Comparison of ENCODE assay signal across 18 mouse cellular contexts in the genomic region with DNA sequence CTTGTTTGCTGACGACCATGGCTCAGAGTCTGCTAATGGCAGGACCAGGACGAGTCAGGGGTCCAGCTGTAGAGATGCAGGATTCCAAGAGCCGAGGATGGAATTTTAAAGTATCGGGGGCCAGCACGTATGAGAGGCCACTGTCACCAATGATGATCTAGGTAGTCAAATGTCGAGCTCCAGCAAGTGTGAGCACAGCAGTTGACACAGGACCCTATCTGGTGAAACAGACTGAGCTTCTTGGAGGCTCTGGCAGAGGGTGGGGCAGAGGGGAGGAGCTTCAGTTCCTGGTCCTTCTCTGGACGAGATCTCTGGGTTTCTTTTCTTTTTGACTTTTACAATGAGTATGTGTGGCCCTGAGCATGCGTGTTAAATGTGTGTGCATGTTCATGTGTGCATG. TPM values are rescaled to one million over a fixed set of nuclear protein-coding genes. Genes with fewer than 3 reads are reported as not detected.
DNase-seq lines count a peak whose midpoint lies in the region; ATAC-seq and TF ChIP-seq lines count a peak whose summit lies in the region.
"Had no signal": no experiment of that assay in that cellular context is flagged by ENCODE, and none has a peak within 500 bp of the region (broad histone marks: within the 10 kb centered on the region; RNA-seq: fewer than 3 reads in every experiment).

Cldn13 (minus strand) TSS at position 216 of the 400 bp plus-strand sequence.

- H3K36me3 ChIP-seq in heart, embryonic 12.5 days, result no peaks in the 10 kb centered on the region
- H3K36me3 ChIP-seq in limb, embryonic 10.5 days, result no peaks in the 10 kb centered on the region
- H3K36me3 ChIP-seq in spleen, adult 2 months (ENCODE audit: control insufficient read depth, insufficient read depth, low read length), result no peaks in the 10 kb centered on the region
- H3K36me3 ChIP-seq in hindbrain, embryonic 14.5 days (replicated peaks; ENCODE audit: control insufficient read depth, insufficient read depth), result no peaks in the 10 kb centered on the region
- H3K36me3 ChIP-seq: hindbrain, embryonic 15.5 days; midbrain, embryonic 10.5 days had no signal

- H3K27ac ChIP-seq in heart, embryonic 12.5 days (ENCODE audit: poor library complexity, severe bottlenecking), result peak within 1 kb of the TSS; percentile 36
- no peak within 1 kb of the TSS for H3K27ac ChIP-seq in limb, embryonic 10.5 days
- peak within 1 kb of the TSS; percentile 53; the same call in 1 of the 2 replicates for H3K27ac ChIP-seq in spleen, adult 2 months (ENCODE audit: insufficient read depth, low read length)
- no peak within 1 kb of the TSS for H3K27ac ChIP-seq in hindbrain, embryonic 14.5 days
- H3K27ac ChIP-seq: hindbrain, embryonic 15.5 days; midbrain, embryonic 10.5 days had no signal

- H3K9ac ChIP-seq in heart, embryonic 12.5 days, result no peak within 1 kb of the TSS
- H3K9ac ChIP-seq in hindbrain, embryonic 14.5 days, result no peak within 1 kb of the TSS
- H3K9ac ChIP-seq: hindbrain, embryonic 15.5 days had no signal

- H3K27me3 ChIP-seq in heart, embryonic 12.5 days (replicated peaks), result no peaks in the 10 kb centered on the region; the same call in 1 of the 2 replicates
- no peaks in the 10 kb centered on the region for H3K27me3 ChIP-seq in limb, embryonic 10.5 days (ENCODE audit: low read depth, poor library complexity, severe bottlenecking)
- no peaks in the 10 kb centered on the region for H3K27me3 ChIP-seq in spleen, adult 2 months (ENCODE audit: control insufficient read depth, insufficient read depth, low read length)
- no peaks in the 10 kb centered on the region for H3K27me3 ChIP-seq in hindbrain, embryonic 14.5 days (ENCODE audit: control insufficient read depth, insufficient read depth, low read length)
- H3K27me3 ChIP-seq: hindbrain, embryonic 15.5 days had no signal

- H3K9me3 ChIP-seq in heart, embryonic 12.5 days (replicated peaks), result 0 out of 2 replicates have a peak, but pooled peaks cover 4% of the 10 kb centered on the region
- H3K9me3 ChIP-seq in limb, embryonic 10.5 days (replicated peaks), result no peaks in the 10 kb centered on the region
- H3K9me3 ChIP-seq in hindbrain, embryonic 14.5 days (ENCODE audit: control insufficient read depth, low read length), result peaks cover 3% of the 10 kb centered on the region; the same call in 1 of the 2 replicates
- H3K9me3 ChIP-seq: hindbrain, embryonic 15.5 days had no signal

- no peak within 1 kb of the TSS for H3K4me2 ChIP-seq in heart, embryonic 12.5 days
- no peak within 1 kb of the TSS for H3K4me2 ChIP-seq in hindbrain, embryonic 14.5 days (replicated peaks)
- H3K4me2 ChIP-seq: hindbrain, embryonic 15.5 days had no signal

- TF ChIP-seq POLR2A in spleen, adult 2 months (IDR thresholded peaks at IDR 0.05; ENCODE audit: low read depth, low read length), result no peak

- H3K4me3 ChIP-seq in heart, embryonic 12.5 days, result peak within 1 kb of the TSS; percentile 10
- H3K4me3 ChIP-seq in limb, embryonic 10.5 days, result 0 out of 2 replicates have a peak within 1 kb of the TSS, but pooled peaks have one; percentile 3
- H3K4me3 ChIP-seq in spleen, adult 2 months (ENCODE audit: extremely low read depth, insufficient read depth, insufficient read length), result peak within 1 kb of the TSS; percentile 28
- no peak within 1 kb of the TSS for H3K4me3 ChIP-seq in hindbrain, embryonic 14.5 days (replicated peaks; ENCODE audit: low read length)
- H3K4me3 ChIP-seq: hindbrain, embryonic 15.5 days; midbrain, embryonic 10.5 days had no signal

- TF ChIP-seq CTCF in spleen, adult 2 months (IDR thresholded peaks at IDR 0.05; ENCODE audit: extremely low read depth, insufficient read depth, insufficient read length, insufficient replicate concordance), result no peak

- H3K4me1 ChIP-seq in heart, embryonic 12.5 days (replicated peaks), result no peaks in the 10 kb centered on the region
- H3K4me1 ChIP-seq in limb, embryonic 10.5 days, result no peaks in the 10 kb centered on the region
- no peaks in the 10 kb centered on the region for H3K4me1 ChIP-seq in spleen, adult 2 months (ENCODE audit: control insufficient read depth, insufficient read depth, insufficient read length)
- no peaks in the 10 kb centered on the region for H3K4me1 ChIP-seq in hindbrain, embryonic 14.5 days (replicated peaks; ENCODE audit: control insufficient read depth, insufficient read depth, low read length)
- H3K4me1 ChIP-seq: hindbrain, embryonic 15.5 days; midbrain, embryonic 10.5 days had no signal

- no peak for DNase-seq in heart, postnatal 14 days
- DNase-seq in c-Kit-negative CD71-positive TER-119-positive erythroid progenitor cells, embryonic 14.5 days (ENCODE audit: low read depth, low spot score), result peak; percentile 90
- DNase-seq in limb, embryonic 10.5 days (ENCODE audit: low spot score), result no peak
- no peak for DNase-seq in spleen, adult 2 months (ENCODE audit: low read depth in 1 of 2, low spot score in 2 of 2)
- DNase-seq in layer of hippocampus, postnatal 36 days, result no peak
- no peak for DNase-seq in right cerebral cortex, adult 18-20 months
- DNase-seq in hindbrain, embryonic 14.5 days (ENCODE audit: low spot score), result no peak
- DNase-seq: B cell, adult 2 months; cerebellum, postnatal 36 days; kidney, adult 9 months; thymus, postnatal 36 days had no signal

- intact Hi-C loops in heart, postnatal 14 days (cut with DNase I), result no loop called here

- ATAC-seq in heart, embryonic 12.5 days (ENCODE audit: insufficient number of reproducible peaks, low FRiP score), result peak; percentile 76
- ATAC-seq in hindbrain, embryonic 14.5 days (ENCODE audit: low FRiP score), result no peak
- ATAC-seq: activated CD4-positive, CD25-positive, alpha-beta regulatory T cell, adult 4 months had no signal

- WGBS in heart, embryonic 12.5 days, result 72% methylated on average over 8 of the region's 8 CpGs
- 79% methylated on average over 8 of the region's 8 CpGs for WGBS in limb, embryonic 10.5 days
- 79% methylated on average over 8 of the region's 8 CpGs for WGBS in spleen, adult 2 months
- WGBS in hindbrain, embryonic 14.5 days, result 79% methylated on average over 8 of the region's 8 CpGs

RNA-seq across cellular contexts. Expression of gene Cldn13, which starts in this region (rescaled TPM):
- 5.4 and 10.0 TPM in 2 replicates for polyA plus RNA-seq in heart, embryonic 12.5 days (2016; fragmentation: Nextera tagmentation; extraction: Ambion mirVana)
- total RNA-seq in heart, postnatal 14 days (2021), result not detected
- 2.1 and 2.3 TPM in 2 replicates for polyA plus RNA-seq in limb, embryonic 10.5 days (2016; fragmentation: Nextera tagmentation; extraction: Ambion mirVana)
- polyA plus RNA-seq in spleen, adult 2 months (2012; rRNA removed), result 32.3 and 35.1 TPM in 2 replicates
- total RNA-seq in layer of hippocampus, postnatal 36 days (2021), result not detected
- polyA plus RNA-seq in hindbrain, embryonic 14.5 days (2014; fragmentation: Nextera tagmentation; extraction: Ambion mirVana), result 0.50 TPM in 1 of 2 replicates, not detected in the other
- total RNA-seq: ES-E14; heart, adult 8-10 months; left cerebral cortex, postnatal 36 days had no signal

Comparison
In these comparisons a context has a peak if more than half of its experiments do, and no peak if none do; other contexts are left out.
1. H3K27ac ChIP-seq: peak in heart, embryonic 12.5 days (single experiment) and spleen, adult 2 months (single experiment); none in limb, embryonic 10.5 days (single experiment) and hindbrain, embryonic 14.5 days (single experiment).